Mouse (Mus musculus) E14TG2a.4 (cell line): ENCODE results near the gene Sh3gl3.

Experiments used
- CTCF ChIP-seq: conservative IDR thresholded peaks from 2 replicates; pipeline ENCODE4 v1.5.1; 2014; ENCODE audit warnings: low read length
- NANOG ChIP-seq: IDR thresholded peaks from 2 replicates; pipeline ENCODE4 v1.6.1; 2014; ENCODE audit warnings: borderline replicate concordance, low read length, mixed read lengths
- POU5F1 ChIP-seq: IDR thresholded peaks from 2 replicates; pipeline ENCODE4 v1.6.1; 2014; ENCODE audit warnings: low read length, borderline replicate concordance

- TF ChIP-seq CTCF: no peak
- TF ChIP-seq NANOG: no peak
- TF ChIP-seq POU5F1: no peak
These were observed 160.4 kb downstream of the Sh3gl3 start for GRCm38 (mm10) chr7:82334000-82334399.
